Mouse (Mus musculus): Measurements from ENCODE around the gene Grk5.

DNA sequence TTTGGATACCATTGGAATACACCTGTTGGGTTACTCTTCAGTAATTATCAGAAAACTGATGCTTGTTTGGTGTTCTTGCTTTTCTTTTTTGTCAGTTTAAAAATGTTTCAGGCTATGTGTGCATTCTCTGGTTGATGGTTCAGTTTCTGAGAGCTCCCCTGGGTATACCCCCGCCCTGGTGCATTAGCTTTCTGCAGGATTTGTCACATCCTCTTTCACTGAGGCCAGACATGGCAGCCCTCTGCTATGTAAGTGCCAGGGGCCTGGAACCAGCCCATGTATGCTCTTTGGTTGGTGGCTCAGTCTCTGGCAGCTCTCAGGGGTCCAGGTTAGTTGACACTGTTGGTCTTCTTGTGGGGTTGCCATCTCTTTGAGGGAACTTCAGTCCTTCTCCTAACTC lies 14.4 kb downstream of the Grk5 start:
- TF ChIP-seq CTCF (IDR thresholded peaks at IDR 0.05; ENCODE audit: extremely low read depth, insufficient read length, insufficient replicate concordance, low read depth, low read length) (no peak), POLR2A (IDR thresholded peaks at IDR 0.05; ENCODE audit: low read depth, low read length) (no peak)

Data from small intestine, adult 2 months (tissue).